Mouse (Mus musculus) kidney, adult 2 months (tissue): ENCODE data around the gene Sde2.

Source experiments
- CTCF ChIP-seq: fragments of 200-500 bp; conservative IDR thresholded peaks from 2 replicates; pipeline ENCODE4 v1.5.1; 2011; ENCODE audit warnings: low read depth, mild to moderate bottlenecking, control low read depth, low read length, moderate library complexity, mixed read lengths; ENCODE audit not compliant: insufficient read depth, insufficient read length
- POLR2A ChIP-seq: fragments of 200-500 bp; IDR thresholded peaks from one replicate; pipeline ENCODE4 v1.6.1; 2011; ENCODE audit warnings: low read depth, low read length, control low read depth

DNA sequence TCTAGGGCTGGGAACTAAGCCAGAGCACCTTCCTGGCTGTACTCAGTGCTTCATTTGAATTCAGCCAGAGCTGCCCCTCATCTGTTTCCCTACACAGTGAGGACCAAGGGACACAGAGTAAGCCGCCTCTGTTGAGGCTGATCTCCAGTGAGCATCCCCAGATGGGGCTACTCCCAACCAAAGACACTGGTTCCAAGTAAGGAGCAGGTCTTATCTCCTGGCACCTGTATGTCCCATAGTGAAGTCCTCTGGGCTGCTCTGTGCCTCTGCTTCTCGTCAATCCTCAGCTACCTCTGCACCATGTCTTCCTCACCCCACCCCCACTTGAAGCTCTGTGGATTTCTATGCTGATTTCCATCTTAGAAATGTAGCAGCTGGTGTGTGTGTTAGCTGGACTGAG, 32.9 kb upstream of the Sde2 start:
- TF ChIP-seq CTCF (no peak), POLR2A (no peak)
